Mouse (Mus musculus) heart, embryonic 10.5 days (tissue): ENCODE data around the gene Hipk4. TPM values are rescaled to one million over a fixed set of nuclear protein-coding genes. Genes with fewer than 3 reads are reported as not detected.
"Not testable (repeated sequence)": the region's sequence is repeated elsewhere in the genome, so short reads cannot be mapped to it uniquely, and the experiment has no call there.

ENCODE experiments used
- DNase-seq: peaks from one replicate; pipeline ENCODE4 v3.0.0-alpha.2; 2017; ENCODE audit warnings: low spot score
- H3K27ac ChIP-seq: fragments of 300-500 bp; sonication (generic); 2 replicates; pipeline ENCODE4 v1.5.1; 2016; ENCODE audit warnings: mild to moderate bottlenecking
- H3K27me3 ChIP-seq: fragments of 300-500 bp; sonication (generic); 2 replicates; pipeline ENCODE4 v1.6.1; 2016; ENCODE audit warnings: mild to moderate bottlenecking; ENCODE audit not compliant: poor library complexity, insufficient read depth, severe bottlenecking
- H3K36me3 ChIP-seq: fragments of 300-500 bp; sonication (generic); 2 replicates; pipeline ENCODE4 v1.6.1; 2016; ENCODE audit warnings: mild to moderate bottlenecking, moderate library complexity
- H3K4me1 ChIP-seq: fragments of 300-500 bp; sonication (generic); 2 replicates; pipeline ENCODE4 v1.6.1; 2016; ENCODE audit warnings: mild to moderate bottlenecking
- H3K4me3 ChIP-seq: fragments of 300-500 bp; sonication (generic); 2 replicates; pipeline ENCODE4 v1.5.1; 2016; ENCODE audit warnings: mild to moderate bottlenecking, moderate library complexity
- H3K9me3 ChIP-seq: fragments of 300-500 bp; sonication (generic); 2 replicates; pipeline ENCODE4 v1.6.1; 2016; ENCODE audit warnings: mild to moderate bottlenecking, moderate library complexity
- WGBS: fragments of 180-500 bp; shearing (Covaris S2); methylation state at CpG from one replicate; pipeline ENCODE4 v1.1.7; 2016; 5-methylcytosine and 5-hydroxymethylcytosine counted together
- polyA plus RNA-seq: library from polyadenylated mRNA; unstranded; fragments of >200 nt; fragmentation: Nextera tagmentation; extraction: Ambion mirVana; gene quantifications from 2 replicates; pipeline ENCODE4 v1.2.1, GENCODE M21; 2016

The Hipk4 gene
- polyA plus RNA-seq, 1 experiment from 2014 or later = 0.59 TPM

- H3K4me1 ChIP-seq = peaks cover 51% of the 10 kb centered on the region
These were observed 36.0 kb upstream of the Hipk4 start, which contains the start of gene Sertad1 for GRCm38 (mm10) chr7:27486770-27487697. Gene Sertad1 (plus strand): TSS chr7:27486910.

GRCm38 (mm10) chr7:27487740-27488268 lies 35.3 kb upstream of the Hipk4 start:
- H3K9me3 ChIP-seq = no peaks in the 10 kb centered on the region
- no peaks in the 10 kb centered on the region for H3K27me3 ChIP-seq
- DNase-seq = peak; percentile 87
- H3K36me3 ChIP-seq = peaks cover 14% of the 10 kb centered on the region
- peak overlapping the region; percentile 97 for H3K27ac ChIP-seq
- peak overlapping the region; percentile 81 for H3K4me3 ChIP-seq
- under 1% methylated on average over 13 of the region's 13 CpGs for WGBS
- H3K4me1 ChIP-seq = peaks cover 51% of the 10 kb centered on the region

More at GRCm38 (mm10) chr7:27486770-27487697, 36.0 kb upstream of the Hipk4 start, which contains the start of gene Sertad1:
- Histone ChIP-seq H3K36me3 (peaks cover 14% of the 10 kb centered on the region), H3K4me3 (peak within 1 kb of the TSS; percentile 81), H3K27me3 (no peaks in the 10 kb centered on the region), H3K9me3 (no peaks in the 10 kb centered on the region), H3K27ac (peak within 1 kb of the TSS; percentile 97)
- under 1% methylated on average over 80 of the region's 80 CpGs for WGBS
- DNase-seq = peak; percentile 100

- H3K36me3 ChIP-seq = peaks cover 14% of the 10 kb centered on the region
- DNase-seq = peak; percentile 74
- H3K27me3 ChIP-seq = no peaks in the 10 kb centered on the region
- peaks cover 55% of the 10 kb centered on the region for H3K4me1 ChIP-seq
- H3K4me3 ChIP-seq = peak overlapping the region; percentile 27
- H3K27ac ChIP-seq = peak overlapping the region; percentile 93
- H3K9me3 ChIP-seq = no peaks in the 10 kb centered on the region
- 90% methylated on average over 25 of the region's 25 CpGs for WGBS
These were observed 33.7 kb upstream of the Hipk4 start for GRCm38 (mm10) chr7:27489270-27489869.

- WGBS = 35% methylated on average over 4 of the region's 4 CpGs
- H3K36me3 ChIP-seq = peaks cover 14% of the 10 kb centered on the region
- H3K9me3 ChIP-seq = no peaks in the 10 kb centered on the region
- peak overlapping the region; percentile 93 for H3K27ac ChIP-seq
- H3K27me3 ChIP-seq = no peaks in the 10 kb centered on the region
- H3K4me1 ChIP-seq = peaks cover 55% of the 10 kb centered on the region
- peak overlapping the region; percentile 56 for H3K4me3 ChIP-seq
- DNase-seq = no peak
These were observed 32.9 kb upstream of the Hipk4 start for GRCm38 (mm10) chr7:27490227-27490542.

GRCm38 (mm10) chr7:27490543-27491329 lies 32.3 kb upstream of the Hipk4 start:
- under 1% methylated on average over 33 of the region's 33 CpGs for WGBS
- peak; percentile 97 for DNase-seq
- peak overlapping the region; percentile 56 for H3K4me3 ChIP-seq
- peak overlapping the region; percentile 93 for H3K27ac ChIP-seq
- H3K27me3 ChIP-seq = no peaks in the 10 kb centered on the region
- H3K4me1 ChIP-seq = peaks cover 52% of the 10 kb centered on the region
- H3K9me3 ChIP-seq = no peaks in the 10 kb centered on the region
- H3K36me3 ChIP-seq = peaks cover 14% of the 10 kb centered on the region

- H3K36me3 ChIP-seq = peaks cover 14% of the 10 kb centered on the region
These were observed 31.2 kb upstream of the Hipk4 start for GRCm38 (mm10) chr7:27491856-27492255.

GRCm38 (mm10) chr7:27493022-27493421 lies 30.0 kb upstream of the Hipk4 start:
- Histone ChIP-seq H3K4me3 (no peak overlapping the region), H3K27me3 (no peaks in the 10 kb centered on the region), H3K9me3 (no peaks in the 10 kb centered on the region), H3K4me1 (peaks cover 62% of the 10 kb centered on the region), H3K36me3 (peaks cover 14% of the 10 kb centered on the region), H3K27ac (peak overlapping the region; percentile 42; the same call in 1 of the 2 replicates)
- WGBS = 72% methylated on average over 3 of the region's 3 CpGs
- DNase-seq = no peak

More at GRCm38 (mm10) chr7:27491856-27492255, 31.2 kb upstream of the Hipk4 start:
- WGBS = 57% methylated on average over 7 of the region's 7 CpGs
- Histone ChIP-seq H3K4me3 (no peak overlapping the region), H3K9me3 (no peaks in the 10 kb centered on the region), H3K27me3 (no peaks in the 10 kb centered on the region), H3K4me1 (peaks cover 57% of the 10 kb centered on the region), H3K27ac (peak overlapping the region; percentile 93)
- no peak for DNase-seq

GRCm38 (mm10) chr7:27493450-27493849 lies 29.6 kb upstream of the Hipk4 start:
- Histone ChIP-seq H3K4me3 (no peak overlapping the region), H3K4me1 (peaks cover 58% of the 10 kb centered on the region), H3K27me3 (no peaks in the 10 kb centered on the region), H3K27ac (peak overlapping the region; percentile 42), H3K36me3 (peaks cover 14% of the 10 kb centered on the region), H3K9me3 (no peaks in the 10 kb centered on the region)
- 85% methylated on average over 5 of the region's 5 CpGs for WGBS
- no peak for DNase-seq

- not testable (repeated sequence) for H3K9me3 ChIP-seq, H3K36me3 ChIP-seq, H3K27me3 ChIP-seq, DNase-seq, H3K27ac ChIP-seq, H3K4me3 ChIP-seq
- 85% methylated on average over 9 of the region's 9 CpGs for WGBS
- H3K4me1 ChIP-seq = peaks cover 49% of the 10 kb centered on the region
These were observed 28.3 kb upstream of the Hipk4 start for GRCm38 (mm10) chr7:27494659-27495367.

GRCm38 (mm10) chr7:27499036-27499435 lies 24.0 kb upstream of the Hipk4 start, which contains the start of gene Prx:
Gene Prx (plus strand): TSS chr7:27499324.
- Histone ChIP-seq H3K36me3 (no peaks in the 10 kb centered on the region), H3K27me3 (no peaks in the 10 kb centered on the region), H3K9me3 (no peaks in the 10 kb centered on the region), H3K4me1 (peaks cover 29% of the 10 kb centered on the region), H3K4me3 (no peak within 1 kb of the TSS), H3K27ac (no peak within 1 kb of the TSS; the same call in 1 of the 2 replicates)
- 63% methylated on average over 3 of the region's 3 CpGs for WGBS
- no peak for DNase-seq

GRCm38 (mm10) chr7:27501620-27502019 lies 21.4 kb upstream of the Hipk4 start:
- WGBS = 41% methylated on average over 4 of the region's 4 CpGs
- Histone ChIP-seq H3K27ac (peak overlapping the region; percentile 62), H3K9me3 (no peaks in the 10 kb centered on the region)

More at GRCm38 (mm10) chr7:27501620-27502019, 21.4 kb upstream of the Hipk4 start:
- H3K4me1 ChIP-seq = peaks cover 40% of the 10 kb centered on the region
- no peak overlapping the region for H3K4me3 ChIP-seq
- no peaks in the 10 kb centered on the region for H3K36me3 ChIP-seq
- H3K27me3 ChIP-seq = no peaks in the 10 kb centered on the region
- DNase-seq = no peak
